In genomic region chr7:45869787-45870186, GRCm38 (mm10) we compare ENCODE assay signal across 8 mouse cellular contexts. TPM values are rescaled to one million over a fixed set of nuclear protein-coding genes. Genes with fewer than 3 reads are reported as not detected.
A peak's percentile ranks its signal among the peaks of the same experiment; 100 is the strongest.
DNase-seq lines count a peak whose midpoint lies in the region; ATAC-seq and TF ChIP-seq lines count a peak whose summit lies in the region.

No protein-coding gene starts in this region.

- no peak for TF ChIP-seq POLR2A in CH12.LX (IDR thresholded peaks at IDR 0.05; ENCODE audit: low read depth, low read length)

- in situ Hi-C loops in CH12.LX (cut with MboI; ENCODE audit: low pct_ligation_motif_present, low pct_unique_long_range_greater_than_20kb, low sequenced_read_pairs) = loop anchor here (5.0 kb wide), 1 partner anchor 73 kb away; no protein-coding TSS in a partner anchor

- H3K4me1 ChIP-seq in CH12.LX (ENCODE audit: control insufficient read depth in 1 of 2, insufficient read depth in 2 of 2) = peaks cover 15 to 18% of the 10 kb centered on the region in 2 experiments
- H3K4me1 ChIP-seq in heart, embryonic 14.5 days (ENCODE audit: control insufficient read depth in 2 of 2, insufficient read depth in 2 of 2, low read length in 2 of 2) = peaks cover 28 to 52% of the 10 kb centered on the region in 2 experiments
- peaks cover 68% of the 10 kb centered on the region for H3K4me1 ChIP-seq in midbrain, embryonic 10.5 days

- H3K27me3 ChIP-seq in CH12.LX (replicated peaks) = peaks cover 42% of the 10 kb centered on the region
- H3K27me3 ChIP-seq in heart, embryonic 14.5 days (ENCODE audit: control insufficient read depth, insufficient read depth, low read length) = peaks cover 40% of the 10 kb centered on the region
- H3K27me3 ChIP-seq in midbrain, embryonic 10.5 days (ENCODE audit: low read depth, poor library complexity, severe bottlenecking) = peaks cover 76% of the 10 kb centered on the region

- H3K4me2 ChIP-seq in CH12.LX (ENCODE audit: insufficient read depth, low read depth, poor library complexity, severe bottlenecking) = peak overlapping the region; percentile 27; the same call in 1 of the 2 replicates
- peak overlapping the region; percentile 54 for H3K4me2 ChIP-seq in heart, embryonic 14.5 days (ENCODE audit: low read length)

- H3K27ac ChIP-seq in CH12.LX (ENCODE audit: insufficient read depth, low read depth) = no peak overlapping the region
- no peak overlapping the region for H3K27ac ChIP-seq in heart, embryonic 14.5 days (replicated peaks in 1 of 2; ENCODE audit: control insufficient read depth in 1 of 2, insufficient read depth in 1 of 2, low read depth in 2 of 2, low read length in 2 of 2)
- 0 out of 2 replicates have a peak overlapping the region, but pooled peaks have one; percentile 24 for H3K27ac ChIP-seq in midbrain, embryonic 10.5 days (replicated peaks)

- TF ChIP-seq RAD21 in CH12.LX (IDR thresholded peaks at IDR 0.05; ENCODE audit: low read depth, low read length) = no peak

- no peak overlapping the region for H3K9ac ChIP-seq in CH12.LX (ENCODE audit: insufficient read depth, low read depth)
- peak overlapping the region; percentile 63 for H3K9ac ChIP-seq in heart, embryonic 14.5 days (ENCODE audit: low read length)

- peaks cover 3 to 7% of the 10 kb centered on the region in 2 experiments for H3K36me3 ChIP-seq in CH12.LX (replicated peaks in 1 of 2; ENCODE audit: control insufficient read depth in 1 of 2, insufficient read depth in 1 of 2, low read length in 1 of 2)
- peaks cover 10% of the 10 kb centered on the region for H3K36me3 ChIP-seq in heart, embryonic 14.5 days (ENCODE audit: control insufficient read depth, insufficient read depth, low read length)
- H3K36me3 ChIP-seq in midbrain, embryonic 10.5 days = peaks cover 9% of the 10 kb centered on the region

- H3K4me3 ChIP-seq in CH12.LX (replicated peaks in 1 of 3; ENCODE audit: low read depth in 2 of 3, low read length in 2 of 3, poor library complexity in 1 of 3) = no peak overlapping the region
- H3K4me3 ChIP-seq in heart, embryonic 14.5 days (ENCODE audit: control insufficient read depth in 1 of 2, insufficient read depth in 1 of 2, low read depth in 1 of 2, low read length in 2 of 2) = peak overlapping the region in 1 of 2 experiments; percentile 20; a peak in 2 of 4 replicates
- peak overlapping the region; percentile 49 for H3K4me3 ChIP-seq in midbrain, embryonic 10.5 days

- H3K79me2 ChIP-seq in CH12.LX (replicated peaks; ENCODE audit: control insufficient read depth, extremely low read depth, insufficient read depth, poor library complexity, severe bottlenecking) = peaks cover 20% of the 10 kb centered on the region

- peak; percentile 52 to 53 for DNase-seq in cerebellum, postnatal 10 days
- DNase-seq in CH12.LX (ENCODE audit: extremely low read depth) = no peak
- DNase-seq in midbrain, embryonic 10.5 days (ENCODE audit: low spot score) = peak; percentile 31
- no peak for DNase-seq in layer of hippocampus, adult 18-20 months (ENCODE audit: low spot score in 2 of 2)
- DNase-seq in gastrocnemius, adult 8-10 months (ENCODE audit: low spot score in 2 of 2) = no peak
- DNase-seq in embryo, embryonic 11 days = no peak

- TF ChIP-seq EP300 in CH12.LX (IDR thresholded peaks at IDR 0.05; ENCODE audit: low read length) = no peak

- H3K9me3 ChIP-seq in CH12.LX (replicated peaks; ENCODE audit: low read length) = peaks cover 6% of the 10 kb centered on the region
- H3K9me3 ChIP-seq in heart, embryonic 14.5 days (ENCODE audit: control insufficient read depth, low read length) = no peaks in the 10 kb centered on the region
- H3K9me3 ChIP-seq in midbrain, embryonic 10.5 days (replicated peaks) = no peaks in the 10 kb centered on the region

- no peak for ATAC-seq in cerebellum, adult (ENCODE audit: insufficient number of reproducible peaks, low FRiP score, low TSS enrichment)
- ATAC-seq in heart, embryonic 14.5 days (ENCODE audit: insufficient number of reproducible peaks, insufficient read depth, low FRiP score, low read depth) = no peak

- no peak for TF ChIP-seq CTCF in CH12.LX (conservative IDR thresholded peaks at IDR 0.05 in 1 of 2, IDR thresholded peaks at IDR 0.05 in 1 of 2; ENCODE audit: low read depth in 2 of 2, low read length in 2 of 2)

- WGBS in heart, embryonic 14.5 days = 2% methylated on average over 12 of the region's 14 CpGs
- 4% methylated on average over 14 of the region's 14 CpGs for WGBS in midbrain, embryonic 10.5 days

- dilution Hi-C loops in CH12.LX (cut with MboI; ENCODE audit: extremely low pct_ligation_motif_present, extremely low pct_unique_long_range_greater_than_20kb, low sequenced_read_pairs) = no loop called here

TF ChIP-seq in CH12.LX, 34 proteins besides CTCF, POLR2A, EP300 and RAD21:
- TF ChIP-seq ZKSCAN1 (IDR thresholded peaks at IDR 0.05; ENCODE audit: borderline replicate concordance, low read depth, low read length) = no peak
- no peak for TF ChIP-seq TBP (conservative IDR thresholded peaks at IDR 0.05; ENCODE audit: low read depth, low read length)
- TF ChIP-seq MAZ (IDR thresholded peaks at IDR 0.05; ENCODE audit: low read depth, low read length) = no peak
- no peak for TF ChIP-seq ZNF384 (IDR thresholded peaks at IDR 0.05; ENCODE audit: low read depth, low read length)
- TF ChIP-seq ZMIZ1 (IDR thresholded peaks at IDR 0.05; ENCODE audit: low read depth, low read length) = no peak
- no peak for TF ChIP-seq ELF1 (IDR thresholded peaks at IDR 0.05; ENCODE audit: low read depth, low read length)
- TF ChIP-seq MAX (IDR thresholded peaks at IDR 0.05; ENCODE audit: low read length) = no peak
- no peak for TF ChIP-seq JUND (conservative IDR thresholded peaks at IDR 0.05; ENCODE audit: low read depth, low read length)
- no peak for TF ChIP-seq CHD2 (IDR thresholded peaks at IDR 0.05; ENCODE audit: low read length)

RNA-seq across cellular contexts. Expression of gene Kdelr1, which starts 2.8 kb away (rescaled TPM):
- 59.7 and 60.8 TPM in 2 replicates for total RNA-seq in CH12.LX (2012; rRNA removed)
- 61.5 and 66.9 TPM in 2 replicates for total RNA-seq in CH12.LX (2014; rRNA removed)
- polyA plus RNA-seq in CH12.LX (2012; ENCODE audit: insufficient read length, low read depth) = 72.8 and 80.5 TPM in 2 replicates
- polyA plus RNA-seq in heart, embryonic 14.5 days (2014; fragmentation: Nextera tagmentation; extraction: Ambion mirVana) = 85.7 and 125 TPM in 2 replicates
- 36.1 and 39.0 TPM in 2 replicates for polyA plus RNA-seq in midbrain, embryonic 10.5 days (2016; fragmentation: Nextera tagmentation; extraction: Ambion mirVana)
- 10 to 100 TPM; 71.5 to 73.9 TPM for total RNA-seq in layer of hippocampus, adult 18-20 months (2021)
- total RNA-seq in gastrocnemius, adult 8-10 months (2022) = 10 to 100 TPM; 68.0 to 73.7 (median 70.1) TPM

RNA-seq across cellular contexts. Expression of gene Grin2d, which starts 8.4 kb away (rescaled TPM):
- 0.04 TPM in 1 of 2 replicates, not detected in the other for total RNA-seq in CH12.LX (2012; rRNA removed)
- total RNA-seq in CH12.LX (2014; rRNA removed) = not detected in 2 replicates
- polyA plus RNA-seq in CH12.LX (2012; ENCODE audit: insufficient read length, low read depth) = 0.07 TPM in 1 of 2 replicates, not detected in the other
- 0.12 and 0.15 TPM in 2 replicates for polyA plus RNA-seq in heart, embryonic 14.5 days (2014; fragmentation: Nextera tagmentation; extraction: Ambion mirVana)
- polyA plus RNA-seq in midbrain, embryonic 10.5 days (2016; fragmentation: Nextera tagmentation; extraction: Ambion mirVana) = 0.16 and 0.34 TPM in 2 replicates
- 10 to 100 TPM; 10.6 to 10.7 TPM for total RNA-seq in layer of hippocampus, adult 18-20 months (2021)
- total RNA-seq in gastrocnemius, adult 8-10 months (2022) = under 1 TPM in 2 of 4 experiments, not detected in 2; 0.07 to 0.11 TPM

RNA-seq across cellular contexts. Expression of gene Syngr4, which starts 26.7 kb away (rescaled TPM):
- total RNA-seq in CH12.LX (2012; rRNA removed) (not detected in 2 replicates), CH12.LX (2014; rRNA removed) (not detected in 2 replicates)
- not detected in 2 replicates for polyA plus RNA-seq in CH12.LX (2012; ENCODE audit: insufficient read length, low read depth)
- polyA plus RNA-seq in heart, embryonic 14.5 days (2014; fragmentation: Nextera tagmentation; extraction: Ambion mirVana) = 0.86 and 1.5 TPM in 2 replicates
- polyA plus RNA-seq in midbrain, embryonic 10.5 days (2016; fragmentation: Nextera tagmentation; extraction: Ambion mirVana) = 1.5 and 1.7 TPM in 2 replicates
- not detected for total RNA-seq in layer of hippocampus, adult 18-20 months (2021)
- not detected for total RNA-seq in gastrocnemius, adult 8-10 months (2022)

RNA-seq across cellular contexts. Expression of gene Tmem143, which starts 27.0 kb away (rescaled TPM):
- total RNA-seq in CH12.LX (2012; rRNA removed) (9.4 and 14.6 TPM in 2 replicates), CH12.LX (2014; rRNA removed) (12.8 and 14.2 TPM in 2 replicates)
- 7.2 and 8.8 TPM in 2 replicates for polyA plus RNA-seq in CH12.LX (2012; ENCODE audit: insufficient read length, low read depth)
- 5.1 and 8.7 TPM in 2 replicates for polyA plus RNA-seq in heart, embryonic 14.5 days (2014; fragmentation: Nextera tagmentation; extraction: Ambion mirVana)
- polyA plus RNA-seq in midbrain, embryonic 10.5 days (2016; fragmentation: Nextera tagmentation; extraction: Ambion mirVana) = 4.4 and 5.1 TPM in 2 replicates
- 10 to 100 TPM; 21.8 to 22.4 TPM for total RNA-seq in layer of hippocampus, adult 18-20 months (2021)
- 10 to 100 TPM; 52.6 to 67.7 (median 56.3) TPM for total RNA-seq in gastrocnemius, adult 8-10 months (2022)

RNA-seq across cellular contexts. Expression of gene Grwd1, which starts 39.0 kb away (rescaled TPM):
- 83.0 and 128 TPM in 2 replicates for total RNA-seq in CH12.LX (2012; rRNA removed)
- total RNA-seq in CH12.LX (2014; rRNA removed) = 88.1 and 98.5 TPM in 2 replicates
- polyA plus RNA-seq in CH12.LX (2012; ENCODE audit: insufficient read length, low read depth) = 108 and 115 TPM in 2 replicates
- 33.5 and 36.2 TPM in 2 replicates for polyA plus RNA-seq in heart, embryonic 14.5 days (2014; fragmentation: Nextera tagmentation; extraction: Ambion mirVana)
- polyA plus RNA-seq in midbrain, embryonic 10.5 days (2016; fragmentation: Nextera tagmentation; extraction: Ambion mirVana) = 95.8 and 119 TPM in 2 replicates
- 10 to 100 TPM; 20.6 to 22.5 TPM for total RNA-seq in layer of hippocampus, adult 18-20 months (2021)
- 10 to 100 TPM; 15.5 to 17.3 (median 16.1) TPM for total RNA-seq in gastrocnemius, adult 8-10 months (2022)

Comparison
In these comparisons a context has a peak if more than half of its experiments do, and no peak if none do; other contexts are left out.
1. DNase-seq: peak in cerebellum, postnatal 10 days (2 of 2) and midbrain, embryonic 10.5 days (single experiment); none in CH12.LX (single experiment), layer of hippocampus, adult 18-20 months (0 of 2), gastrocnemius, adult 8-10 months (0 of 2) and embryo, embryonic 11 days (single experiment).
2. RNA of gene Grin2d, which starts 8.4 kb away (total RNA-seq): 10.6 to 10.7 TPM in layer of hippocampus, adult 18-20 months; 0.07 to 0.11 TPM in gastrocnemius, adult 8-10 months and 0.04 TPM in CH12.LX; every median in the first group is over 10 times any median in the second.